Mouse (Mus musculus): Measurements from ENCODE around the gene Tprgl. TPM values are rescaled to one million over a fixed set of nuclear protein-coding genes. Genes with fewer than 3 reads are reported as not detected.
A peak's percentile ranks its signal among the peaks of the same experiment; 100 is the strongest.

Gene Tprgl
- total RNA-seq, 4 experiments from 2014 or later = 186 to 217 (median 196) TPM

DNA sequence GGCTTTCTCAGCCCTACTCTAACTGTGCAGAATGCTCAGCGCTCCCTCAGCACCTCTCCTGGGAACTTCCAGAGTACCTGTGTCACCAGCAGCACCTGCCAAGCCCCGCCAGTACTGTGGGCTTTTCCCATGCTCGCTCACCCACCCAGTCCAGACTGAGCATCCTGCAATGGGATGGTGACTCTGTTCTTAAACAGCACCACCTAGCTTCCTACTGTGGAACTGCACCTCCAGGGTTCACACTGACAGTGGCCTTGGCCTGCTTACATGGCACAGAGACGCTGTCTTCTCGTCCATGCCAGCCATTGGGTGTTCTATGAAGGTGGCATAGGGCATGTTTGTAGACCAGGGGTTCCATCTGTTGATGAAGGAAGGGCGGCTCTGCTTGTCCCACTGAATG is 1.5 kb downstream of the Tprgl start:
- peak; percentile 76 for DNase-seq

DNA sequence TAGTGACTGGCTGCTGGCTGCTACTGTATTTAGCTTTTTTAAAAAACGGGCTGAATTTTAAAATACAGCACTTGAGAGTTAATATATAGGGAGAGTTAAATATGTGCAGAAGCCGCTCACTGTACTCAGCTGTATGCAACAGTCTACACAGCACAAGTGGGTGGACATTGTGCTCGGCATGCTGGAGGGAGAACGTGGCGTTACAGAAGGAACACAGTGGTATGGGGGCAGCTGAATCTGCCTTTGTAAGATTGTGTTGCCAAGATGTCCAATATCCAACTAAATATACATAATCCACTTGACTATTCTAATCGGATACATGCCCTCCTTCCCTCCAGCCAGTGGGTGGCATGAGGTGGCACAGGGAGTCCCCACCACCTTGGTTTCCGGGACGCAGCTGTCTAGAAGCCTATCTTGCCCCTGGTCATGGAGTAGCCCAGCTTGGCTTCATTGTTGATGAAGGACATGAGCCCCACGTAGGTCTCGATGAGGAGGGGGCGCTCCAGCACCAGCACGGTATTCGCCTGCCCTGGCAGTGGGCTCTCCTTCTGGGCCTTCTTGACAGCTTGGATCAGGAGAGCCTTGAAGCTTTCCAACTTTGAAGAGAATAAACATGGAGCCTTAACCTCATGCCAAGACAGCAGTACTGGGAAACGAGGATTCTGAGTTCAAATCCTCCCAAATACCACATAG is 2.4 kb downstream of the Tprgl start:
- DNase-seq = no peak

DNA sequence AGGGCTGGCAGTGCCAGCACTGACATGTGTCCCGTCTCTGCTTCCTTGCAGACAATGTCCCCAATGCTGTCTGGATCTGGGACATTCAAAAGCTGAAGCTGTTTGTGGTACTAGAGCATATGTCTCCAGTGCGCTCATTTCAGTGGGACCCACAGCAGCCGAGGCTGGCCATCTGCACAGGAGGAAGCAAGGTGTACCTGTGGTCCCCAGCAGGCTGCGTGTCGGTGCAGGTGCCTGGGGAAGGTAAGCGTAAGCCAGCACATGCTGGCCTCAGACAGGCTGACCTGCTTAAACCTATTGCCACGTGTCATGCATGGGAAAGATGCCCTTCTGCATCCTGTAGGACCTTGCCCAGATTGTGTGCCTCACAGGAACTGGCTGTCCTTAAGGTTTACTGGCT is 4.4 kb downstream of the Tprgl start:
- DNase-seq = no peak

DNA sequence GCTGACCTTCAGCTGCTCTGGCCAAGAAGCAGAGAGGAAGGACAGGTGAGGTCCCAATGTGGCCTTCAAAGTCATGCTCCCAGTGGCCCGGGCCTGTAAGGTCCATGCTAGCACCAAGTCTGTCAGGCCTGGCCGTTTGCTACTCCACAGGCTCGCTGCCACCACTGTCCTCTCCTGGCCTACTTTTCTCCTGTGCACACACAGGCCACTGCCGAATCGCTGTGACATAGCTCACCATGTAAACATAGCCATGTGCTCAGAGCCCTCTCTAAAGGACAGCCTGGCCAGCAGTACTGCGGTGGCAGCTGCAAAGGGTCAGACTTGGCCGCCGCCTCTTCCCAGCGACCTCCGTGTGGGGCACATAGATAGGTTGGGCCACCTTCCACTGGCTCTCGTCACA is 6.4 kb downstream of the Tprgl start:
- DNase-seq = no peak

DNA sequence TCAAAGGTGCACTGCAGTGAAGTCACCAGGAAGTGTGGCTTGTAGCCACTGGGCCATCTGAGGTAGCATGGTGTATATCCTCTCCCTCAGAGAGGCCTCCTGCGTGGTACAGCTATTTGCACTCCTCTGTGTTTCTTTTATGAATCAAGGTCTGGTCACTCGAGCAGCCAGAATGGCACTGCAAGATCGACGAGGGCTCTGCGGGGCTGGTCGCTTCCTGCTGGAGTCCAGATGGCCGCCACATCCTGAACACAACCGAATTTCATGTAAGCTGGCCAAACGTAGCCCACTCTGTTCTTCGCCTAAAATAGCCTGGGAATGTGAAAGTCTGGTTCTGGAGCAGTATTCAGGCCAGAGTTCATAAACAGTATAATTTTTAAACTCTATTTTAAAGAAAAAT is 14.1 kb downstream of the Tprgl start:
- DNase-seq = no peak

DNA sequence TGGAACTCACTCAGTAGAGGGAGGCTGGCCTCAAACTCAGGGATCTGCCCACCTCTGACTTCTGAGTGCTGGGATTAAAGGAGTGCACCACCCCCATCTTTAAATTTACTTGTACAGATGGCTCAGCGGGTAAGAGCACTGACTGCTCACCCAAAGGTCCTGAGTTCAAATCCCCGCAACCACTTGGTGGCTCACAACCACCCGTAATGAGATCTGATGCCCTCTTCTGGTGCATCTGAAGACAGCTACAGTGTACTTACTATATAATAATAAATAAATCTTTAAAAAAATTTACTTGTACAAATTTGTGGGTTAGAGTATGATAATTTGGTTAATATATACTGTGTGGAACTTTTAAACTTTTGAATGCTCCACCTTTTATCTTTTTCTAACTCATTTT is 15.8 kb downstream of the Tprgl start:
- DNase-seq = no peak

DNA sequence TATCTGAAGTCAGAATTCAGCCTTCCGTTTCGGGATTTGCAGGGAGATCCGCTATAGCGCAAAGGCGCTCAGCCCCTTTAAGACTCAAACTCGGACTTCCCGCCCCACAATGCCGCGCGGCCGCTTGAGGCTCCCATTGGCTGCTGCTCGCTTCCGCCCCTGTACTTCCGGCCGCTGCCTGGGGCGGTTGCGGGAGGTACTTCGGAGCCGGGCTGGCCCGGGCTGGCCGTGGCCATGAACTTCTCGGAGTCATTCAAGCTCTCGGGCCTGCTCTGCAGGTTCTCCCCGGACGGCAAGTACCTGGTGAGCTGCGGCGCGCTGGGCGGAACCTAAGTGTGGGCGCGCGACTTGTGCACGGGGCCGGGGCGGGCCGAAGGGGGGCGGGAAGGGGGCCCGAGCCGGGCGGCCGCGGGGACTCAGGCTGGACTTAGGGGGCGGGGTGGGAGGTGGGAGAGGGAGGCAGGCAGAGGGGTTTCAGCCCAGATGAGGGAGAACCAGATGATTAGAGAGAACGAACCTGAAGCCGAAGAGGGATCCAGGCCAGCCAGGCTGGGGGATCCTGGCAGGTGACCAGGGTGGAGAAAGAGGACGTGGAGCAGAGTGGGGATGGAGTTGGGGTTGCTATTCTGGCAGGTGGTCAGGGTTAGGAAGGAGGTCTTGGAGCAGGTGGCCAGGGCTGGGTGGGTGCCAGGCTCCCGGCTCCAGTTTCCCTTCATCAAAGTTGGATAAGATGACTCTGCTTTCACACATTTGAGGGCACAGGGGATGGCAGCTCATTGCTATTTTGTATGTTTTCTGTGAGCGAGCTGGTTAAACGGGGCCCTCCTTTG is 18.0 kb downstream of the Tprgl start, which contains the start of gene Wrap73:
Gene Wrap73, plus strand, starts transcription at position 162 of the 830 bp plus-strand sequence.
- DNase-seq = peak; percentile 87

DNA sequence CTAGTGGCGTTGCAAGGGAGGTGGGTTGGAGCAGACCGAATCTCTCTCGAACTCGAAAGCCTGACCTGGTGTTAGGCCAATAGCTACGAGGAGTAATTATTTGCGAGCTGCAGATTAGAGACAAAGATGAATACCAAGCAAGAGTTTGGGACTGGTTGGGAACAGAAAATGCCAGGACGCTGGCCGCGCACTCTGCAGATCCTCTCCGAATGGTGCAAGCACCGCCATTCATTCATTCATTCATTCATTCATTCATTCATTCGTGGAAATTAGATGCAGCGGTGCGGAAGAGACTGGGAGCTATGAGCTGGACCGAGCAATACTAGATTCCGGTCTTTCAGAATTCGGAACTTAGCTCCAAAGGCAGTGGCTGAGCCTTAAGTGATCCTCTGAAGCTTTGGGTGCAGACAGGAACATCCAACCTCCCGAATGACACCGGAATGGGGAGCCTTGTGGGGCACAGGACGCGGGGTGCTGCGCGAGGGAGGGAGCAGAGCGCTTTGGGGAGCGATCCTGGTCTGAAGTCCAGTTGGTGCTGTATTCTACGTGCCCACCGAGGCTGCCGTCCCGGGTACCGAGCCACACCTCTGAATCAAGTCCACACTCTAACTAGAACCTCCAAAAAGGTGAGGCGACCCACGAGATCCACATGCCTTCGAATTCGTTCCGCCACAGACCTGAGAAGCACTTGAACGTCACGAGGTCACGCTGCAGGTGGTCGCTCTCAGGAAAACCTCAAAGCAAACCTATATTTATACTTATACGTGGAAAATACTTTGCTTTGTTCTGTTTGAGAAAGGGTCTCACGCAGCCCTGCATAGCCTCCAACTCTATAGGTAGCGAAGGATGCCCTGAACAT is 19.2 kb downstream of the Tprgl start:
- no peak for DNase-seq

DNA sequence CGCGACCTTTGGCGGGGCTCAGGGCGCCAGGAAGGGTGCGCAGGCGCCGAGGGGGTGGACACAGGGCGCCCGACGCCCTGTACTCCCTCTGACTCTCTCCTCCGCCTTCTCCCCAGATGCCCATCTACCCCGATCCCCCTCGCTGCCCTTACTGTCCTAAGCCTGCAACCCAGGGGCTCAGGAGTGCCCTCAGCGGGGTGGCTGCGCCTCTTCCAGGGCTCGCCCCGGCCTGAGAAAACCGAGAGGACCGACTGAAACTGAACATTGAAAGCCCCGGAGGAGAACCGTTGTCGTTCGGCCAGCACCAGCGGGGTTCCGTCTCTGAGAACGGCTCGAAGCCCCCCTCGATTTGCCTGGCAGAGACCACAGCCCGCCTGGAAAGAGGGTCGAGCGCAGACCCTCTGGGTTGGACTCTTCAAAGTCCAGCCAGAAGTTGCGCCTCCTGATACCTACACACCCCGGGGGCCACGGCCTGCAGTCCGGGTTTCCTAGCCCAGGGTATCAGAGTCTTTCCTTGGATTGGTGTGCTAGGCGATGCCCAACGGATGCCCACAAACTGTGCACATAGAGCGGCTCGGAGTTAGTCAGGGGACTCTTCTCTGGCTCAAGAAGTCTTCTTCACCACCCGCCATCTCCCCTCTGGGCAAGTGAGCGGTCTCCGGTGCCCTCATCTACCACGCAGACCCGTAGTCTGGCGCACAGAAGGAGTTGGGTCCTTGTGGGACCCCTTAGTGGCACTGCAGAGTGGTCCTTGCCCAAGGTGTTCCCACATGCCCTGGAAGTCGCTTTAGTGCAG is 20.1 kb downstream of the Tprgl start:
- no peak for DNase-seq

DNA sequence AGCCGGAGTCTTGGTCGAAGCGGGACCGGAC is 20.5 kb downstream of the Tprgl start, which contains the start of gene Trp73:
Gene Trp73, minus strand, starts transcription at position 27 of the 31 bp plus-strand sequence.
- DNase-seq = no peak

DNA sequence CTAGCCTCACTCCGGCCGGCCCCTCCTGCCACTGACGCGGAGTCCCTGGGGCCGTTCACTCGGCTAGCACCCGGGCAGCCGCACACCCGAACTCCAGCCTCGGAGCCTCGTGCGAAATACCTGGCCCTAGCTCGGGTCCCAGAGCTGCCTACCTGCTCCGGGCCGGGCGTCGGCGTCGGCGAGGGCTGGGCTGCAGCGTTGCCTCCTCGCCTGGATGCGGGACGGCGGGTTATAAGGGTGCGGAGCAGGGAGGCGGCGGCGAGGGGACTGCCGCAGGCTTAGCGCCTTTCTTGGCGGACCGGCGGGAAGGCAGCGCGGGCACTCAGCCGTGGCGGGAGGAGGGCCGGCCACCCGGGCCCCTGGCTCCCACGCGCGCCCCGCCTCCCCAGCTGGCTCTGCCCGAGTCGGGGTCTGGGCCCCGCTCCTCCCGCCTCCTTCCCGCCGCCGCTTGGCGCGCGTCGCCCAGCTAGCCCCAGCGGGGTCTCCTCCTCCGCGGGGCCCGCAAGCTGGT is 20.7 kb downstream of the Tprgl start:
- no peak for DNase-seq

DNA sequence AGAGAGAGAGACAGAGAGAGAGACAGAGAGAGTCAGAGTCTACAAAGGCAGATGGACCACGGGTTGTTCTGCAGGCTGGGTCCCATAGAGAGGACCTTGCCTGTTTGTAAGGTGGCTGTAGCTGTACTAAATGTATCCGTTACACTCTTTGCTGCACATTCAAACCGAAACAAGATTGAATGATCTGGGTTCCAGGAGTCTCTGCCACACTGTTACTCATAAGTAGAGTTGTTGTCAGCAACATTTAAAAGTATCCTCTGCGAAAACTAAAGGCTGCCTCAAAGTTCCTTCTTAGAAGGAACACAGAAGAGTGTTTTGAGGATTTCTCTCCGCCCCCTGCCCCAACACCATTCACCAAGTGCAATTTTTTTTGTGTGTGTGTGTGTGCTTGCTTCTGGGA is 23.3 kb downstream of the Tprgl start:
- no peak for DNase-seq

DNA sequence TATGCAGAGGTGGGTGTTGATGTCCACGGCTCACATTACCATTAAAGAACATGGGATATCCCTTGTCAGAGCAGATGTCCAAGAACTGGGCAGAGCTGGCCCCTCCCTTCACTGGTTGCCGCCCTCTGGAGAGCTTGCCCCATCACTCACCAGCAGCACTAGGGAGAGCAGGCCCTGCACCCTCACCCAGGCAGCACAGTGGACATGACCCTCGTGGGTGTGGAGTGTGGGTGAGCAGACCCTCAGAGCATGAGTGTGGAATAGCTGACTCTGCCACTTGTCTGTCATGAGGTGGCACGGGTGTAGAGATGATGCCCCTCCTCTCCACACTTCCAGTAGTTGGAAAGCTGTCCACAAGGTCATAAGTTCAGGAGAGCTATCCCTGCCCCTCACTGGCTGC is 25.7 kb downstream of the Tprgl start:
- DNase-seq = no peak

DNA sequence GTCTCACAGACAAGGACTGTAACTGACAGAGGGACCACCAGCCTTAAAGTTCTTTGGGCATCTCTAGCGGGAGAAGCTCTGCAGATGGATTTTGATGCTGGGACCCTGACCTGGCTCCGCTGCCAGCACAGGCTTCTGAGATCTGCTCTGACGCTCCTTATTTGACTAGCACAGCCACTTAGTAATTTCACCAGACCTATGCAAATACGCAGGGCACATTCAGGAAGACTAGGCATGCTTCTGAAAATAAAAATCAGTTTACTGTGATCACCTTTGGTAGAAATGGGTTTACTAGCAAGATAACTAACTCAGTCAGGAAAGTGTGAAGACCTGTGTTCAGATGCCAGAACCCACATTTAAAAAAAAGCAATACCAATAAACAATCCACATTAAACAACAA is 28.6 kb downstream of the Tprgl start:
- no peak for DNase-seq

DNA sequence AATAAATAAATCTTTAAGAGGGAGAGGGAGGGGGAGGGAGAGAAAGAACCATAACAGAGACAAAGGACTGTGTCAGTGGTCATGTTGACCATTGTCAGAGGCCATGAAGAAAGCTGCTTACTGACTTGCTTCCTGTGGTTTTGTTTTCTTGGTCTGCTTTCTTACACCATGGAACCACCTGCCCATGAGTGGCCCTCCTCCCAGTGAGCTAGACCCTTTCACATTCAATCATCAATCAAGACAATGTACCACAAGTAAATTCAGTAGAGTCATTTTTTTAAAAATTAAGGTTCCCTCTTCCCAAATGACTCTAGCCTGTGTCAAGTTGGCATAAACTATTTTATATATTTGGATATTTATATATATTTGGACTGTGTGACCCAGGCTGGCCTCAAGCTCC is 30.5 kb downstream of the Tprgl start:
- DNase-seq = no peak

DNA sequence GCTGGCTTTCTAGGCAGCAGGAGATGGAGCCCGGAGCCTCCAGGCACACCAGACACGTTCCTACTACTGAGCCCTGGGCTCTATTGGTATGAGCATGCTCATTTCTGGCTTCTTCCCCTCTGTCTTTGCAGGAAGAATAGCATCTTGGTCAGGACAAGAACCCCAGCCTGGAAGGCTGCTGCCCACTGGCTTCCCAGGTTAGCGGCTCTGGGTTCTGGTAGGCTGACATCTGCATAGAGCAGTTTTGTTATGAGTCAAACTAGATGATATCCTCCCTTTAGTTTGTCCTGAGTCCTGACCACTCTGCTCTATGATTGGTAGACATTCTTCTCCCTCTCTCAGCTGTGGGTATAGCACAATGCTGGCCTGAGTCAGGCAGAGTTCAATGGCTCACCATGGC is 33.2 kb downstream of the Tprgl start:
- no peak for DNase-seq

DNA sequence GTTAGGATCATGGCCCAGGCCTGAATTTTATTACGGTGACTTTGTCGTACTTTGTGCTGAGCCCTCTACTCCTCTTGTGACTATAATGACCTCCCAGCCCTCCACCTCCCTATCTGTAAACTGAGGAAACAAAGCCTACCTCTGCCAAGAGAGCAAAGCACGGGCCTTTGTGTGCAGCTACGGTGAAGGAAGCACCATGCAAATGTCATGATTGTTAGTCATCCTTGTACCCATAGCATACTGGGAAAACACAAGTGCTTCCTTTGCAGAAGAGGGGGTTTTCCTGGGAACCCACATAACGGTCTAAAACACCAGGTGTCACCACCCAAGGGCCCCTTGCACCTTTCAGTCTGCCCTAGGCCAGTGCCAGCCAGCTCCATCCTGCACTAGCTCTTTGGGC is 35.3 kb downstream of the Tprgl start:
- no peak for DNase-seq

DNA sequence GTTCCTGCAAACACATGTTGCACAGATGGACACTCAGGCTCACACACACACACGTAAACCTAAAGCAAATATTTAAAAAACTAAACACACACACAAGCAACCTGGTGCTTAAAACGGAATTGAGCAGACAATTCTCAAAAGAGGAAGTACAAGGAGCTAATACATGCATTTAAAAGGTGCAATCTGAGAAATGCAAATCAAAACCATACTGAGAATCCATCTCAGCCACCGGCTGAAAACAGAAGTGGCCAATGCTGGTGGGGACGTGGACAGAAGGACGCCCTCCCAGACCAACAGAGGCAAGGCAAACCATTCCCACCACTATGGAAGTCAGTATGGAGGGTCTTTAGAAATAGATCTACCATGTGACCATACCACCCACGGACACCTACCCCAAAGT is 36.9 kb downstream of the Tprgl start:
- DNase-seq = no peak

DNA sequence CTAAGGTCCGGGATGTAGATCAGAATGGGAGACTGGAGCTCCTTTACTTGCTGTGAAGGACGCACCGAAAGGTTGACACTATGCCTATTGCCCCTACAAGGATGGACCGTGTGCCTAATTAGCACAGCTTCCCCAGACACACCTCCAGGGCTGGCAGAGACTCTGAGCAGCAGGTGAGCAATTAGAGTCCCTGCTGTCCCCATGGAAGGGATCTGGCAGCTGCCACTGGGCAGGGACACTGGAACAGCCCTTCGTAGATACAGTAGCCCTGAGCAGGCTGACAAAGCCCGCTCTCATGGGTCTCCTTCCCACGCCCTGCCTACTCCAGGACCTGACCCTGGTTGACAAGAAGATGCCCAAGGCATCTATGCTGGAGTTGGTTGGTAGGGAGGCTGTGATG is 38.1 kb downstream of the Tprgl start:
- no peak for DNase-seq

DNA sequence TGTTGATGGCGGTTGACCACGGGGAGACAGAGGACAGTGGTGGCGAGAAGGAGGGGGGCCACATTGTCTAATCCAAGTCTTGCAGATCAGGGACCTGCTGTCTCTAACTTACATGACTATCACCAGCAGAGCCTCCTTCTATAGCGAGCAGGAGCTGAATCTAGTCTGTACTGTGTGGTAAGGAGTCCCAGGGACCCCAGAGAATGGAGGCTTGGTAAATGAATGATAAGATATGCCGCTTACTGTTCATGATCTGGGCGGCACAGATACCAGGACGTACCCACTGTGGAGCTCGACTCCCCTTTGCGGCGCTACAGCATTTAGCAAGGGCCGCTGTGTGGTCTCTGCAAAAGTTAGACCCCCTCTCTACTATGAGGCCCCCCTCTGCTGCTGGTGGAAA is 38.7 kb downstream of the Tprgl start:
- DNase-seq = no peak

DNA sequence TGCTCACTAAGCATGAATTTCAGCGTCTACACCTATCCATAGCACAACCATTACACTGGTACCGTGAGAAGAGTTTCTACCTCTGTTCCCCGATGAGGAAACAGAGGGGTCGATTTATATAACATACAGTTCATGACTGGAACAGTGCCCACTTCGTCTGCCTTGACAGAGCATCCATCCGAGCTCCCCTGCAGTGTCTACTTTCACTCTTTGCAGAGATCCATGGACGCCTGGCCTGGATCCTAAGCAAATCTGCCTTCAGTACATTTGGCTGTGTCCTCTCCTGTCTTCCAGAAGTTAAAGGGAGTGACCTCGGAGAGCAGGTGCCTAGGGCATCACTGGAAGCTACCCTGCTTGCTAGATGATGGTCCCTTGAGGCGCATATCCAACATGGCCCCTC is 41.3 kb downstream of the Tprgl start:
- no peak for DNase-seq

DNA sequence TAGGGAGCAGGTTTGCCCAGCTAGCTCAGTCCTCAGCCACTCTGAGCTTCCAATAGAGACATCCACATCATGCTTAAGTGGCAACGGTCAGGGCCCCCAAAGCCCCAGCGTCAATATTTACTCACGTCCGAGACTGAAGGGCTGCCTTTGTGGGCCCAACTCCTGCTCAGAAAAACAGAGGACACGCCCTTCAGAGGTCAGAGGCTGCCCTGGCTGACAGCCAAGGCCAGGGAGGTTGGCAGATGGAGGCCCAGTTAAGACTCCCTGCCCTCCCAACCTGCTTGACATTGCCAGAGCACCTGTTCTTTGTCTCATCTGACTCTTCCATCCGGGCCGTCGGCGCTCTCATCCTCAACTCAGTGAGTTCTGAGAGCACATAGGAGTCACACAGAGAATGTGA is 41.7 kb downstream of the Tprgl start:
- no peak for DNase-seq

DNA sequence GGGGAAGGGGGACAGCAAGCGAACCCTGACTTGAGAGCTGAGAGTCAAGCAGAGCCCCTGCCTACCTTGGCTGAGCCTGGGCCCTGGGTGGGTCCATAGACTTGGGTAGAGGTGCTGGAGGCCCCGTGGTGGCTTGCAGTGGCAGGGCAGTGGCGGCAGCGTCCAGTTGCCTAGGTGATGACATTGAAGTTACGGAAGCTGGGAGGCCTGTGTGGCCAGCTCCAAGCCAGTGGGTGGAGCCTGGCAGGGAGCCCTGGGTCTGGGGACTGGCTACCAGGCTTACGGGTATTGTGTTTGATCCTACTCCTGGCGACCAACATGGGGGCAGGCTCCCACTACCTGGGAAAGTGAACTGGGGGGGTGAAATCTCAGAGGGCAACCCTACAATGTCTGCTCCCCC is 44.0 kb downstream of the Tprgl start:
- peak; percentile 4 for DNase-seq
